Mouse (Mus musculus): ENCODE results near the gene Cdk14.

- TF ChIP-seq MAFK (IDR thresholded peaks at IDR 0.05; ENCODE audit: insufficient read depth, low read depth, low read length) (no peak), CHD2 (IDR thresholded peaks at IDR 0.05; ENCODE audit: low read depth, low read length) (no peak)
Observed at GRCm38 (mm10) chr5:5421439-5421838, 1.3 kb upstream of the Cdk14 start.

Data from ES-E14 (cell line).